Mouse (Mus musculus): Measurements from ENCODE around the gene Gpc1. TPM values are rescaled to one million over a fixed set of nuclear protein-coding genes. Genes with fewer than 3 reads are reported as not detected.
A peak's percentile ranks its signal among the peaks of the same experiment; 100 is the strongest.

Gene Gpc1
- polyA plus RNA-seq (2012; ENCODE audit: insufficient read depth, insufficient read length, missing spikeins), result 3.6 and 4.2 TPM in 2 replicates

DNA sequence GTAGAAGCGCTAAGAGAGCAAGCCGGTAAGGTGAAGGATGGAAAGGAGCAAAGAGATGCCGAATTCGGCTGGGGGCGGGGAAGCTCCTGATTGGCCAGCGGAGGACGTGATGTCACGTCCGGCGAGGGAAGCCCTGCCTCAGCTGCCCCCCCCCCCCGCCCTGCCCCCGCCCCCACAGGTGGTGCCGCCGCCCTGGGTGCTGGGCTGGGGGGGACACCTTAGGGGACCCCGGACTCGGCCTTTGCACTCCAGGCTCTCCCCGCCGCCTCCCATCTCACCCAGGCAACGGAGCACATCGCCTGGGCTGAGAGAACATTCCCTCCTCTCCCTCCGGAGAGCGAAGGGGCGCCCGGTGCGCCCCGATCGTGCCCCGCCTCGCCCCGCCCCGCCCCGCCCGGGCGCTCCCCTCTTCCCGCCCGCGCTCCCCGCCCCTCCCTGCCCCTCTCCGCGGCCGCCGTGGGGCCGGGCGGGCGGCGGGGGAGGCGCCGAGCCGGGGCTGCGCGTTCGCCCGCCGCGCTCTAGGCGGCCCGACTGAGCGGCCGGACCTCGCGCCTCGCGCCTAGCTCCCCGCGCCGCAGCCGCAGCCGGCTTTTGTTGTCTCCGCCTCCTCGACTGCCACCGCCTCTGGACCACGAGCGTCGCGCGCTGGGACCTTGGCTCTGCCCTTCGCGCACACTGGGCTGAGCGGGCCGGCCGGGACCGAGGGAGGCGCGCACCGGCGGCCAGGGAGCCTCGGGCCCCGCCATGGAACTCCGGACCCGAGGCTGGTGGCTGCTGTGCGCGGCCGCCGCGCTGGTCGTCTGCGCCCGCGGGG lies at the start of gene Gpc1:
TSS of gene Gpc1 (plus strand) at position 458 of the 814 bp plus-strand sequence.
- Histone ChIP-seq H3K4me1 (ENCODE audit: control insufficient read depth, insufficient read depth, low read length) (no peaks in the 10 kb centered on the region), H3K27ac (ENCODE audit: insufficient read depth, low read depth, low read length) (no peak within 1 kb of the TSS), H3K4me3 (ENCODE audit: insufficient read depth, low read length) (peak within 1 kb of the TSS; percentile 24; the same call in 1 of the 2 replicates)
- TF ChIP-seq CTCF (IDR thresholded peaks at IDR 0.05; ENCODE audit: low read depth, low read length), result no peak

DNA sequence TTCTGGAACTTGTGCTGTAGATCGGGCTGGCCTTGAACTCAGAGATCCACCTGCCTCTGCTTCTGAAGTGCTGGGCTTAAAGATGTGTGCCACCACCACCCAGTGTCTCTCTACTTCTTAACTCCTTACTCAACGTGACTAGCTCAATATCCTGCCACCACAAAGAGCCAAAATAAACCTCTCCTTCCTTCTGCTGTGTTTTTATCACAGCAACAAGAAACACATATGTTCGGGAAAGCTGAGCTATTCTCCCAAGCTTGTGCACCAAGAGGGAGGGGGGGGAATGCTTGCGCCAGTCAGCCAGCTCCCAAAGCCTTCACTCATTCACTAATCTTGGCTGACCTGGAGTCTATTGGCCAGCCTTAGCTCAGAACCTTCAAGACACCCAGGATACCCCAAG lies 49.6 kb upstream of the Gpc1 start:
- H3K4me1 ChIP-seq (ENCODE audit: control insufficient read depth, insufficient read depth, low read length), result no peaks in the 10 kb centered on the region
- no peak overlapping the region for H3K27ac ChIP-seq (ENCODE audit: insufficient read depth, low read depth, low read length)
- no peak overlapping the region for H3K4me3 ChIP-seq (ENCODE audit: insufficient read depth, low read length)
- no peak for TF ChIP-seq POLR2A (IDR thresholded peaks at IDR 0.05; ENCODE audit: borderline replicate concordance, low read depth, low read length)
- TF ChIP-seq CTCF (IDR thresholded peaks at IDR 0.05; ENCODE audit: low read depth, low read length), result no peak

DNA sequence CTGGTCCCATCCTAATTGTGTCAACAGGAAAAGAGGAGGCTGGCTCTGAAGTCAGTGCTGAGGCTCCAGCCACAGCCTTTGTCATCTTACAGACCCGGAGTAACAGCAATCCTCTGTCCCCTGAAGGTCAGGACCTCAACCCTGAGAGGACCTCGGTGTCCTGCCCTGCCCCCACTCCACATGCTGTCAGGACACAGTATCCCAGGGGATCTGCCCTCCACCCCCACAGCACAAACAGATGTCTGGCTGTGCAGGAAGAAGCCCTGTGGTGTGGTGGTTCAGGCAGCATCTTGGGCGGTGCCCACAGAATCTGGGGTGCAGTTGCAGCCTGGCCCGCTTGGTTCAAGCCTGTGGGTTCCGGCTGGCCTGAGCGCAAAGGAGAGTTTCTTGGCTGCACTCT lies 48.9 kb upstream of the Gpc1 start:
- no peak for TF ChIP-seq POLR2A (IDR thresholded peaks at IDR 0.05; ENCODE audit: borderline replicate concordance, low read depth, low read length)
- TF ChIP-seq CTCF (IDR thresholded peaks at IDR 0.05; ENCODE audit: low read depth, low read length), result no peak
- Histone ChIP-seq H3K27ac (ENCODE audit: insufficient read depth, low read depth, low read length) (no peak overlapping the region), H3K4me3 (ENCODE audit: insufficient read depth, low read length) (no peak overlapping the region), H3K4me1 (ENCODE audit: control insufficient read depth, insufficient read depth, low read length) (no peaks in the 10 kb centered on the region)

DNA sequence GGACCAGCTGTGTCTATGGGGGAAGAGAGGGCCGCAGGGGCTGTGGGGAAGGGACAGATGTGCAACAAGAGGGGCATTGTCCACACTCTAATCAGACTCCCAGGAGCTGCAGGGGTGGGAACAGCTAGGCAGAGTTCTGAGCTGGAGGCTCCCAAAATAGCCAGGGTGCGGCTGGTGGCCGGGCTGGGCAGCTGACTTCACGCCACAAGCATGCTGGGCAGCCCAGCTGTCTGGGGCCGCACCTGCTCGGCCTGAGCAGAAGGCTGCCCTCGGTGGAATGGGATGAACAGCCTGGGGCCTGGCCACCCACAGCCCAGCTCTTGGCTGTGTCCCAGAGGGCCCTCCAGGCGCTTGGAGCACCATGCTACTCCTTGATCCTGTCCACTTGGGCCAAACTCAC lies 44.2 kb upstream of the Gpc1 start:
- TF ChIP-seq POLR2A (IDR thresholded peaks at IDR 0.05; ENCODE audit: borderline replicate concordance, low read depth, low read length) (no peak), CTCF (IDR thresholded peaks at IDR 0.05; ENCODE audit: low read depth, low read length) (no peak)
- no peak overlapping the region for H3K4me3 ChIP-seq (ENCODE audit: insufficient read depth, low read length)
- H3K4me1 ChIP-seq (ENCODE audit: control insufficient read depth, insufficient read depth, low read length), result no peaks in the 10 kb centered on the region
- H3K27ac ChIP-seq (ENCODE audit: insufficient read depth, low read depth, low read length), result no peak overlapping the region

DNA sequence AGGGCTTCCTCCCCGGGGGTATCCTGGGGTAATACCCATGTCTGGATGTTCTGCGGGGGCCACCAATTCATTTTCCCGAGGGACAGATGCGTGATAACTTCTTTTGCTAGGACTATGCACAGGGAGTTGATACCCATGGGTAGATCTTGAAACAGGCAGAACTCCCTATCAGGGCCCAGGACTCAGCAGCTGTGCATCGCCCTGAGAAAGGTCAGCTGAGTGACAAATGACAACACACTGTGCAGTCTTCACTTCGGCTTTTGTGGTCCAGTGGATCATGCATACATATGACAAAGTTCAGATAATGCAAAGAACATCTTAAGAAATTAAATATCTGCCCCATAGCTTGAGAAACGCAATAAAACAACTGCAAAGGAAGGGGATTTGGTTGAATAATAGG lies 43.4 kb upstream of the Gpc1 start:
- TF ChIP-seq POLR2A (IDR thresholded peaks at IDR 0.05; ENCODE audit: borderline replicate concordance, low read depth, low read length) (no peak), CTCF (IDR thresholded peaks at IDR 0.05; ENCODE audit: low read depth, low read length) (no peak)
- Histone ChIP-seq H3K4me3 (ENCODE audit: insufficient read depth, low read length) (no peak overlapping the region), H3K4me1 (ENCODE audit: control insufficient read depth, insufficient read depth, low read length) (no peaks in the 10 kb centered on the region), H3K27ac (ENCODE audit: insufficient read depth, low read depth, low read length) (no peak overlapping the region)

DNA sequence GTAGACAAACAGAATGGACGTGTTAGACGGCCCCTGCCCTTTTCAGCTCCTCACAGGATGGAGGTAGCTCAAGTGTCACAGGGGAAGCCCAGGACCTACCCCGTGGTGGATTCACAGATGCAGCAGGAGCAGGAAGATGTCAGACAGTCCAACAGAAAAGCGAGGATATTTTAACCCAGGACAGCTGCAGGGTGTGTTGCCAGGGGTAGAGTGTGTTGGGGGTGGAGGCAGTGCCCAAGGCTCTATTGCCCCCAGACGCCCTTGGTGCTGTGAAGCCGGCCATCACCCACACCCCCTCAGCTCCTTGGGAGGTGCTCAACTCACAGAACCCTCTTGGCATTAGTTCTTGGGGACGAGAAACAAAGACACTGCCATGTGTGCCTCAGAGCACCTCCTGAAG lies 40.8 kb upstream of the Gpc1 start:
- no peak for TF ChIP-seq CTCF (IDR thresholded peaks at IDR 0.05; ENCODE audit: low read depth, low read length)
- TF ChIP-seq POLR2A (IDR thresholded peaks at IDR 0.05; ENCODE audit: borderline replicate concordance, low read depth, low read length), result no peak
- H3K4me1 ChIP-seq (ENCODE audit: control insufficient read depth, insufficient read depth, low read length), result no peaks in the 10 kb centered on the region
- no peak overlapping the region for H3K4me3 ChIP-seq (ENCODE audit: insufficient read depth, low read length)
- H3K27ac ChIP-seq (ENCODE audit: insufficient read depth, low read depth, low read length), result no peak overlapping the region

DNA sequence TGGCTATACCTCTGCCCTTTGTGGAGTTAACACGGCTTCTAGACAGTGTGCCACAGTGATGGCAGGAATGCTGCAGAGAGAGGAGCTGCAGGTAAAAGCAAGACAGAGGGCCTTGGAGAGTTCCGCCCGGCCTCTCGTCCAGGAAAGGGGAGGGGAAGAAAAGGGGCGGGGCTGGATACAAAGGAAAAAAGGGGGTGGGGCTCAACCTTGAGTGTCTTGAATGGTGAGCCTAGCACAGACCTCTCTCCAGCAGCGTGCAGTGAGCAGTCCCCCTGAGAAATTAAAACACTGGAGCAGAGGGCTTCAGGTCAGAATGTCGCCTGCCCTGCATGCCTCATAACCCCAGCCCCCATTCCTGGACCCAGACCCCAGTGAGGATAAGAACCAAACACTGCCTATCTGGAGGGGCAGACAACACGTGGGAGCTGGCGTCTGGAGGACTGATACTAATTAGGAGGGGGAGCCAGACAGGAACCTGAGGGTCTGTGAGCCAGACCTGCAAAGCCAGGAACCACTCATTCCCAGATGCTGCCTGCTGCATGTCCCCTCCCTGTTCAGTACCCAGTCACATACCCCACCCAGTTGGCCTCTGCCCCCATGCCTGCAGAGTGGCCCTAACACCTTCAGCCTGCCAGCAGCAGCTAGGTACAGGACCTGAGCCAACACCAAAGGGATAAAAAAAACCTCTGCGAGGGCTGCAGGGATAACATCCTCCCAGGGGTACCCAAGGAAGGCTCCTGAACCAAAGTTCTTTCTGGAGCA lies 40.2 kb upstream of the Gpc1 start:
- no peaks in the 10 kb centered on the region for H3K4me1 ChIP-seq (ENCODE audit: control insufficient read depth, insufficient read depth, low read length)
- no peak overlapping the region for H3K27ac ChIP-seq (ENCODE audit: insufficient read depth, low read depth, low read length)
- H3K4me3 ChIP-seq (ENCODE audit: insufficient read depth, low read length), result no peak overlapping the region
- TF ChIP-seq CTCF (IDR thresholded peaks at IDR 0.05; ENCODE audit: low read depth, low read length), result no peak
- TF ChIP-seq POLR2A (IDR thresholded peaks at IDR 0.05; ENCODE audit: borderline replicate concordance, low read depth, low read length), result no peak

DNA sequence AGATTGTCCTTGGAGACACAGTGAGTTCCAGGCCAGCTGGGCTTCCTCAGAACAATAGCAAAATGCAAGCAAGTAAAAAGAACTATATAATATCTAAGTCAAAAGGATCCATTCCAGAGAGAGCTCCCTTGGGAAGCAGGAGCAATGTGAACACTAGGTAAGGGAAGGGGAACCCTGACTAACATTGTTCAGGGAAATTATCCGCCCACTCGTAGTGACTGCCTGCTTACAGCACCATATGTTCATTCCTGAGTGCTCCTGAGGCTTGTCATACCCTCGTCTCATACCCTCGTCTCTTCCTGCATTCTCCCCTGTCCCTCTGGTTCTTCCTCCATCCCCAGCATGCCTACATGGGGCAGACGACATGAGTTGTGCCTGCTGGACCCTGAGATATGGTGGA lies 37.7 kb upstream of the Gpc1 start:
- H3K27ac ChIP-seq (ENCODE audit: insufficient read depth, low read depth, low read length), result no peak overlapping the region
- no peak overlapping the region for H3K4me3 ChIP-seq (ENCODE audit: insufficient read depth, low read length)

DNA sequence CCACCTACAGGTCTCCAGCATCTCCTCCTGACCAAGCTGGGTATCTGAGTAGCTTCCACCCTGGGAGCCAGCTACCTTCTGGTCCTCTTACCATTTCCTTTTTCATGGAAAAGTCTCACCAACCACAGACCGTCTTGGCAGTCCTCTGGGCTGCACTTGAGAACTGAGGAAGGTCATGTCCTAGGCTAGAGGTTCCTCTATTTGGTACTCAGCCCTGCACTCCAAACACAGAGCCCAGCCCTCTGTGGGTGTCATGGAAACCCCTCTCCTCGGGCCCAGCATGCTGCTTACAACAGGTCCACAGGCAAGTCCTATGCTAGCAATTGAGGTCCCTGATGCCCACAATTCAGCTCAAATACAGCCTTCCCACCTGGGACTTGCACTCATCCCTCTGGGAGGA lies 33.0 kb upstream of the Gpc1 start:
- TF ChIP-seq CTCF (IDR thresholded peaks at IDR 0.05; ENCODE audit: low read depth, low read length), result no peak
- no peak for TF ChIP-seq POLR2A (IDR thresholded peaks at IDR 0.05; ENCODE audit: borderline replicate concordance, low read depth, low read length)
- Histone ChIP-seq H3K27ac (ENCODE audit: insufficient read depth, low read depth, low read length) (no peak overlapping the region), H3K4me3 (ENCODE audit: insufficient read depth, low read length) (no peak overlapping the region), H3K4me1 (ENCODE audit: control insufficient read depth, insufficient read depth, low read length) (peaks cover 21% of the 10 kb centered on the region)

More for the DNA sequence above, 37.7 kb upstream of the Gpc1 start:
- H3K4me1 ChIP-seq (ENCODE audit: control insufficient read depth, insufficient read depth, low read length), result peaks cover 10% of the 10 kb centered on the region
- TF ChIP-seq CTCF (IDR thresholded peaks at IDR 0.05; ENCODE audit: low read depth, low read length), result no peak
- no peak for TF ChIP-seq POLR2A (IDR thresholded peaks at IDR 0.05; ENCODE audit: borderline replicate concordance, low read depth, low read length)

DNA sequence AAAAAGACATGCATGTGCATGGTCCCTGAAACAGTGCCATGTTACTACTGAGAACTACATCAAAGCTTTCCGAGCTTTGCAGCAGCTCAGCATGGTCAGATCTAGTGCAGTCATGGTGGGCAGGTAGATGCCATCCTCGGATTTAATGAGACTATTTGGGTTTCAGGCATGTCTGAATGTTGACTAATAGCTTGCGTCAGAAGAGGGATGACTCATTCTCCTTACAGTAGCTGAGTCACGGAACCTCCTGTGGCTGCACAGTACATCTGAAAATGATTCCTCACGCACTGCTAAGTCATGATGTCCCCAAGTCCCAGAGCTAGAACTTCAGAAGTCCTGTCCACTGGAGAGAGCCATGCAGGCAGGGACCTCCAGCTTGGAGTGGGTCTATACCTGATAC lies 31.8 kb upstream of the Gpc1 start:
- no peak for TF ChIP-seq CTCF (IDR thresholded peaks at IDR 0.05; ENCODE audit: low read depth, low read length)
- no peak for TF ChIP-seq POLR2A (IDR thresholded peaks at IDR 0.05; ENCODE audit: borderline replicate concordance, low read depth, low read length)

More for the DNA sequence above, 31.8 kb upstream of the Gpc1 start:
- no peak overlapping the region for H3K27ac ChIP-seq (ENCODE audit: insufficient read depth, low read depth, low read length)
- H3K4me3 ChIP-seq (ENCODE audit: insufficient read depth, low read length), result no peak overlapping the region
- H3K4me1 ChIP-seq (ENCODE audit: control insufficient read depth, insufficient read depth, low read length), result peaks cover 21% of the 10 kb centered on the region

Data from bone marrow macrophage, adult 2 months (primary cell).